Mouse (Mus musculus) cerebellum, postnatal 10 days (tissue): ENCODE data around the gene Sh2d4b.

Experiments
- DNase-seq, 2 experiments: peaks; one replicate each; pipeline ENCODE4 v3.0.0; 2021; ENCODE audit warnings: mixed read lengths in 2 of 2

Sh2d4b gene

GRCm38 (mm10) chr14:40905813-40906212 lies 12.7 kb upstream of the Sh2d4b start:
- DNase-seq: peak in 1 of 2 experiments; percentile 24

DNA sequence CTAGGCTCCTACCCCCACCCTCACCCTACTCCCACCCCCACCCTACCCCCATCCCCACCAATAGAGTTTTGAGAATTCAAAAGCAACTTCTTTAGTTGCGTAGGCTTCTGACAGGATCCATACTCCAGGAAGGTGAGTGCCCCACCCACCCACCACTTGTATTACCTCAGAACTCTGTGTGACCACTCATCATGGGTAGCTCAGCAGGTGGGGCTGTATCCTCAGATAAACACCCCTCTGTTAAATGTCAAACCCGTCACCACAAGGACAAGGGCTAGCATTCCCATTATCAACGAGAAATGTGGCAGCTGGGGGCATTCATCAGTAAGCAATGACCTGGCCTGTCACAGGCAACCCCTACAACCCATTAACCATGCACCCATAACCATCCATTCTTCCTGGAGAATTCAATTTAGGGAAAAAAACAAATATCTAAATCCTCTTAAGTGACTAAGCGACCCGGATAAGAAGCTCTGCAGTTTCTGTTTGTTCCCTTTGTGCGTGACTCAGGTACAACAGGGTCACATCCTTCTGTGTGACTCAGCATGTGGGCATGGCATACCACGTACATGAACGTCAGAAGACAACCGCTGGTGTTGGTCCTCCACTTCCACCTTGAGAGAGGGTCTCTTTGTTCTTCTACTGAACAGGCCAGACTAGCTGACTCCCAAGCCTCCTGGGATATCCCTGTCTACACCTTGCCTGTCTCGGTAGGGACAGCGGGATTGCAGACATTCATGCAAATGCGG lies 9.4 kb upstream of the Sh2d4b start:
- no peak for DNase-seq

- DNase-seq: no peak
These were observed 7.2 kb upstream of the Sh2d4b start for GRCm38 (mm10) chr14:40900267-40900666.

- DNase-seq: no peak
These were observed 4.8 kb upstream of the Sh2d4b start for GRCm38 (mm10) chr14:40897916-40898315.

GRCm38 (mm10) chr14:40895681-40896080 lies 2.6 kb upstream of the Sh2d4b start:
- DNase-seq: no peak

GRCm38 (mm10) chr14:40894576-40895247 lies 1.6 kb upstream of the Sh2d4b start:
- peak; percentile 89 to 91 for DNase-seq

GRCm38 (mm10) chr14:40893884-40894283 lies 818 bp upstream of the Sh2d4b start:
- DNase-seq: no peak

GRCm38 (mm10) chr14:40892326-40892825 lies 690 bp downstream of the Sh2d4b start:
- DNase-seq: no peak

DNA sequence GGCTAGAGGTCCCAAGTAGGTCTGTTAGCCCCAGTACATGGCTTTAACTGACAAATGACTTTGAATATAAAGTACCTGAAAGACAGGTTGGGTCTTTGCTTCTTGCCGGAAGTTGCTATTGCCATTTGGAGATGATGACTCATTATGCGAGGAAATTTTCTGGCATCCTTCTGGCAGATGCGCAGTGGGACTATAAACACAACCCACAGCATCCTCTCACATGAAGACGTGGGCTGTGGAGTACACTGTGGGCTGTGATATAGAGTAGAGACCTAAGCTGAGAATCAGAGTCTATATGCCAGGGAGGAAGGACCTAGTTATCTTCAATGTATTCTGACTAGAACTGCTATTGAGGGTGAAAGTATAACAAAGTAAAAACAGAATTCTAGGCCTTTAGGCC lies 1.6 kb downstream of the Sh2d4b start:
- DNase-seq: no peak

GRCm38 (mm10) chr14:40889704-40890103 lies 3.4 kb downstream of the Sh2d4b start:
- DNase-seq: no peak

DNA sequence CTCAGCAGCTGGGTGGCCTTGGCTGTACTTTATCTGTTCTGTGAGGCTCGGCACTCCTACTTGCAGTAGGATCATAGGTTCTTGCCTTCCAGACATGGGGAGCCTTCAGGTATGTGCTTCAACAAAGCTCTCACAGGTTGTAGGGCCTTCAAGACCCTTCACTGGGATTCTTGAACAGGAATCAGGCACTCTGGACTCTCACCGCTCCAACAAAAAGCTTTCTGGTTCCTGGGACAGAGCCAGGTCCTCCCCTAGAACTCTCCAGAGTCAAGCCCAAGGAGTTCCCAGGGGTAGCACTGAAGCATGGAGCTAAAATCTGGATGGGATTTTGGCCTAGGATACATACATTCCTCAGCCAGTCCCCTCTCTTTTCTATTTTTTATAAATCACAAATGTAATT lies 3.9 kb downstream of the Sh2d4b start:
- DNase-seq: no peak

DNA sequence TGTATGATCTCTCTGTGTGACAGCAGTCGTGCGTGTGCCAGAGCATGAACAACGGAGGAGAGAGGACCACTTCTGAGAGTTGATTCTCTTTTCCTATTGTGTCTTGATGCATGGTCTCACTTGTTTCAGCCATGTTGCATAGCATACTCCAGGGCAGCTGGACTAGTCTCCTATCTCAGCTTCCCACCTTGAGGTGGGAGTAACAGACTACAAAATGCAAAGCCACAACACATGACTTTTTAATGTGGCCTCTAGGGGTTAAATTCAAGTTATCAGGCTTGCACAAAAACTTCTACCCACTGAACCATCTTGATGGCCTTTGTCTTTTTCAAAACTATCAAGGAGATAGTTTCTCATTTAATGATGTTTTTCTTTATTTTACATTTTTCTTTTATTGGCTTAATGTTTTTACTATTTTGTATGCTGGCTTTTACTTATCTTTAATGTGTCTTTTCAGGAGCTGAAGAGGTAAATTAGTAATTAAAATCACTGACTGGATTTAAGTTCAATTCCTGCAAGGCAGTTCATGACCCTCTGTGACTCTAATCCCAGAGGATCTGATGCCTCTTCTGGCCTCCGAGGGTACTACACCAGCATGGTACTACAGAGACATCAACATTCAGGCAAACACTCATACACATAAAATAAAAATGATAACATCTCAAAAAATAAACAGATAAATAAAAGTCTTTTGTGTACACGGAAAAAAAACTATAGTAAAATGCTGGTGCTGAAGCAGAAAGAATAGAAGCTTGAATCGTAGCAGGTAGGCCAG lies 6.5 kb downstream of the Sh2d4b start:
- peak; percentile 45 to 55 for DNase-seq

- DNase-seq: no peak
These were observed 7.3 kb downstream of the Sh2d4b start for GRCm38 (mm10) chr14:40885752-40886151.

DNA sequence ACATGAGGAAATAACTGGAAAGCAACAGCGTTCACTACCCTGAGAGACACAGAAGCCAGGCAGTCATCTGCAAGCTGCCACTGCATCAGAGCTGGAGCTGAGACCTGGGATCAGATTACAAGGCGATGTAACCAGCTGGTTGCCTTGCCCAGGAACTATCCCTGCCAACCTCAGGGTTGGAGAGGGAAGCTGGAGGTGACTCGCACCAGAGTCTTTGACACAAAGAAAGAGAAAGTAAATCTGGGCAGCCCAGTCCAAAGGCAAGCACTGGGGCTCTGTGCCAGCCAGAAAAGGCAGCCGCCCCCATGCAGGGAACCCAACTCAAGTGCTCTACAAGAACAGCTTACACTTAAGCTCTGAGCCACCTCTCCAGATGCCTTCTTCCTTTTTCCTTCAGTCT lies 7.8 kb downstream of the Sh2d4b start:
- peak in 1 of 2 experiments; percentile 30 for DNase-seq

- no peak for DNase-seq
These were observed 18.5 kb downstream of the Sh2d4b start for GRCm38 (mm10) chr14:40874565-40874964.

- no peak for DNase-seq
These were observed 19.1 kb downstream of the Sh2d4b start for GRCm38 (mm10) chr14:40873961-40874360.

GRCm38 (mm10) chr14:40870598-40870997 lies 22.5 kb downstream of the Sh2d4b start:
- DNase-seq: no peak

DNA sequence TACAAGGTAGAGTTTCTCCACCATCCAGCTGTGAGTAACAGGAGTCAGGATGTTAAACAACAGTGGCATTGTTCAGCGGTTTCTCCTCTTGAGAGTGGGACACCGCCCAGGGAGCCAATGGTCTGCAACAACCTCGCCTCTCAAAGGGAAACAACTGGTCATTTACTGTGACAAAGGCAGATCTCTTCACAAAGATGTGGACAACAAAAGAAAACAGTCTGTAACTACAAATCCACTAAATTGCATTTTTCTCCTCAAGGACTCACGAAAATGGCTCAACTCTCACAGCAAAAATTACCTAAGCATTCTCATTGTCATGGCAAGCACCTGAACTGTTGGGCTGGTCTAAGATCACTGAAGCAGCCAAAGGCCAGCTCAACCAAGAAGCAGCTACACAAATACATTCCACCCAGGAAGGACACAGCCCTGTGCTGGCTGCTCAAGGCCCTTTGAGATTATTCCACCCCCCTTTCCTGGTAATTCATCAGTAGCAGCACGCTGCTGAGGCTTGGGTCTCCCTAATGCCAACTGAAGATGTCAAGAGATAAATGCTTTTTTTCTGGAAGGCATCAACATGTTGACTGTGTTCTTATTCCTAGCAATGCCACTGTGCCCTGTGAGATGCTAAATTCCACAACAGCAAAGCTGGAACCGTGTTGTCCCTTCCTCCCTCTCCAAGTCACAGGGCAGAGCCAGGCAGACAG lies 28.1 kb downstream of the Sh2d4b start:
- DNase-seq: no peak

DNA sequence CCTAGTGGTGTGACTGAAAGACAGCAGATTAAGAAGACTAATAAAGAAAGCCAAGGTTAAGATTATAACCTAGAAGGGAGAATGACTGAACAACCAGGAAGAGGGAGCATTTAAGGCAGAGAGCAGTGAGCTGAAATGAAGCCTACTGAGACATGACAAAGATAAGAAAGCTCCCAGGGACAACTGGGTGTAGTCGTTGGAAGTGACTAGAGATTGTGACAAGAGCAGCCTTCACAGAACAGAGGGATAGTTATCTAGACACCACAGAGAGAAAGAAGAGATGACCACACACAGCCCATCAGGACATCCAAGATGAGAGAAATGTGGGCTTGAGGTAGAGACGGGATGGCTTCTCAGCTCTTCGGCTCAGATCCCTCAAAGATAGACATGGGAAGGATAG lies 29.4 kb downstream of the Sh2d4b start:
- no peak for DNase-seq

GRCm38 (mm10) chr14:40863022-40863421 lies 30.0 kb downstream of the Sh2d4b start:
- DNase-seq: no peak

- DNase-seq: no peak
These were observed 40.1 kb downstream of the Sh2d4b start for GRCm38 (mm10) chr14:40852978-40853377.

DNA sequence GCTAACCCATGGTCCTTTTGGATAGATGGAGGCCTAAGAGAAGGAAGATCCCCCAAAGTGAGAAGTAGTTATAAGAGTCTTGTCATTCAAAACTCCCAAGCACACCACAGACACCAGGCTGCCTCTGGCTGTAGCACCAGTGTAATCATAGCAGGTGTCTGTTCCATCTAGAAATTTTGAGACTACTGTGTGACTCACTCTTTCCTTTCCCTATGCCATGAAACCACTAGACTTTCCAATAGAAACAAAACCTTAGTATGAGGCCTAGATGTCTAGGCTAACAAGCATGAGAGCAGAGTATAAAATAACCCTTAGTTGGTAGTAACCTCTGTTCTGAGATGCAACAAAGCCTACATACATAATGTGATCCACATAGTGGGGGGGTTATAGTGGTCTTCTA lies 55.7 kb downstream of the Sh2d4b start:
- DNase-seq: no peak

DNA sequence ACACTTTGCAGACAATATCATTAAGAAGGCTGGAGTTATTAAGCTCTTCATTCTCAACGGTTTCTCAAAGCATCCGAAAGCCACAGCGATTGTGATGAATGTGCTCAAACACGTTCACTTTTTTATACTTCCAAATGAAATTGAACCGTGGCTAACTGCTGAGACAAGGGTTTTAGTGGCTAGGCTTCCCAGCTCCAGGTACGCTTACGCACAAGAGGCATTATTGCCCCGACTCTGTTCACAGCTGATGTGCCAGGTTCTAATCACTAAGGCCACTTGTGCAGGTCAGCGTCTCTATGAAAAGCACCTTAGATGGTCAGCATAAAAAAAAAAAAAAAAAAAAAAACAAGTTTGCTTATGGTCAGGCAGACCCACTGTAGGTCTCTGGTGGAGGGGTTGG lies 62.6 kb downstream of the Sh2d4b start:
- DNase-seq: no peak
